Mouse (Mus musculus) lung, embryonic 16.5 days (tissue): Measurements from ENCODE around the gene Sec11a. TPM values are rescaled to one million over a fixed set of nuclear protein-coding genes. Genes with fewer than 3 reads are reported as not detected.

Experiments
- ATAC-seq: fragments of 200-750 bp; cut with Nextera tagmentation; 2 replicates; pipeline ENCODE4 v1.8.0; 2017; ENCODE audit warnings: low read depth, mild to moderate bottlenecking, moderate library complexity
- H3K27ac ChIP-seq: fragments of 300-500 bp; sonication (generic); 2 replicates; pipeline ENCODE4 v1.5.1; 2014; ENCODE audit warnings: mild to moderate bottlenecking, control low read depth, low read length
- H3K27me3 ChIP-seq: fragments of 300-500 bp; sonication (generic); 2 replicates; pipeline ENCODE4 v1.6.1; 2014; ENCODE audit warnings: low read depth, low read length, mixed read lengths; ENCODE audit not compliant: control insufficient read depth, insufficient read depth
- H3K36me3 ChIP-seq: fragments of 300-500 bp; sonication (generic); 2 replicates; pipeline ENCODE4 v1.6.1; 2014; ENCODE audit warnings: low read length; ENCODE audit not compliant: control insufficient read depth, insufficient read depth
- H3K4me1 ChIP-seq: fragments of 300-500 bp; sonication (generic); replicated peaks from 2 replicates; pipeline ENCODE4 v1.6.1; 2014; ENCODE audit warnings: low read length, mixed read lengths; ENCODE audit not compliant: control insufficient read depth, insufficient read depth
- H3K4me2 ChIP-seq: fragments of 300-500 bp; sonication (generic); 2 replicates; pipeline ENCODE4 v1.6.1; 2014; ENCODE audit warnings: low read depth, low read length, control low read depth
- H3K4me3 ChIP-seq: fragments of 300-500 bp; sonication (generic); 2 replicates; pipeline ENCODE4 v1.5.1; 2014; ENCODE audit warnings: mild to moderate bottlenecking, low read length, control low read depth
- H3K9ac ChIP-seq: fragments of 300-500 bp; sonication (generic); 2 replicates; pipeline ENCODE4 v1.6.1; 2014; ENCODE audit warnings: low read length, control low read depth
- H3K9me3 ChIP-seq: fragments of 300-500 bp; sonication (generic); 2 replicates; pipeline ENCODE4 v1.6.1; 2016; ENCODE audit warnings: low read length; ENCODE audit not compliant: control insufficient read depth
- WGBS: fragments of 180-500 bp; shearing (Covaris S2); extraction: QIAGEN DNeasy Blood & Tissue Kit; methylation state at CpG from one replicate; pipeline ENCODE4 v1.1.7; 2014; 5-methylcytosine and 5-hydroxymethylcytosine counted together
- polyA plus RNA-seq: library from polyadenylated mRNA; unstranded; fragments of >200 nt; fragmentation: Nextera tagmentation; extraction: Ambion mirVana; gene quantifications from 2 replicates; pipeline ENCODE4 v1.2.1, GENCODE M21; 2015

Gene Sec11a
- polyA plus RNA-seq, 1 experiment from 2014 or later: 195 TPM

DNA sequence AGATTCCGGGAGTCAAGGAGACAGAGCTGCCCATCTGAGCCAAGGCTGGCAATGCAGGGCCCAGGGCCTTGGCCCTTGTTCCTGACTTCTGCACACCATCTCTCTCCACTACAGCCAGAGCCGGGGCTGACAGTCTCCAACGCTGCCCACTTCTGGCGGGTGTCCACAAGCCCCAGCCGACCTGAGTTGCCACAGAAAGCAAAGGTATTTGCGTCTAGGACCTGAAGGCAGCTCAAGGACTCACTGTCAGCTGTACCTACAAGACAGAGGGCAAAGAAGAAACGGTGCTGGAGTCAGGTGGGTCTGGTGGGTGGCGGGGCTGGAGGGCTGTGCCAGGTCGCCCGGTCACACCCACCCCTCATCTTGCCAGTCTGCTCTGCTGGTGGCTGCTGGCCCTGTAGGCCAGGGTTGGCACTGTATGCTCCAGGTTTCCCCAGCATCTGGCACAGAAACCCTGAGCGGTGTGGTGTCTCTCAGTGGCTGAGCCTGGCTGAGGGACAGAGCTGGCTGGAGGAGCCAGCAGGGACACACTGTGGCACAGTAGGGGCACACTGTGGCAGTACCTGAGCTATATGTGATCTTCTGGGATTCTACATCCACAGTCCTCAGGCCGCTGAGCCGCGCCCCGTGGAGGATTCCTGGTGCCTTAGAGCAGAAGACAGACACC lies 54.4 kb downstream of the Sec11a start:
- WGBS: 90% methylated on average over 15 of the region's 15 CpGs
- Histone ChIP-seq H3K27me3 (no peaks in the 10 kb centered on the region), H3K4me2 (no peak overlapping the region), H3K36me3 (peaks cover 34% of the 10 kb centered on the region), H3K27ac (no peak overlapping the region), H3K9me3 (no peaks in the 10 kb centered on the region), H3K4me3 (no peak overlapping the region), H3K9ac (no peak overlapping the region), H3K4me1 (peaks cover 4% of the 10 kb centered on the region; the same call in 1 of the 2 replicates)
- ATAC-seq: no peak

- Histone ChIP-seq H3K9ac (0 out of 2 replicates have a peak overlapping the region, but pooled peaks have one; percentile 6), H3K27me3 (no peaks in the 10 kb centered on the region), H3K4me1 (peaks cover 4% of the 10 kb centered on the region; the same call in 1 of the 2 replicates), H3K4me3 (no peak overlapping the region), H3K27ac (no peak overlapping the region), H3K36me3 (peaks cover 26% of the 10 kb centered on the region), H3K4me2 (no peak overlapping the region), H3K9me3 (no peaks in the 10 kb centered on the region)
- no peak; the same call in 1 of the 2 replicates for ATAC-seq
- WGBS: 66% methylated on average over 13 of the region's 13 CpGs
Measured at GRCm38 (mm10) chr7:80889841-80890241, 57.7 kb downstream of the Sec11a start.

- no peak overlapping the region for H3K4me2 ChIP-seq
- H3K9ac ChIP-seq: no peak overlapping the region
- no peaks in the 10 kb centered on the region for H3K9me3 ChIP-seq
- ATAC-seq: peak; percentile 81
- H3K27me3 ChIP-seq: no peaks in the 10 kb centered on the region
- H3K27ac ChIP-seq: 0 out of 2 replicates have a peak overlapping the region, but pooled peaks have one; percentile 21
- H3K4me1 ChIP-seq: peaks cover 4% of the 10 kb centered on the region; the same call in 1 of the 2 replicates
- no peak overlapping the region for H3K4me3 ChIP-seq
- WGBS: 45% methylated on average over 9 of the region's 9 CpGs
- H3K36me3 ChIP-seq: peaks cover 26% of the 10 kb centered on the region
Measured at GRCm38 (mm10) chr7:80889021-80889511, 58.5 kb downstream of the Sec11a start.

DNA sequence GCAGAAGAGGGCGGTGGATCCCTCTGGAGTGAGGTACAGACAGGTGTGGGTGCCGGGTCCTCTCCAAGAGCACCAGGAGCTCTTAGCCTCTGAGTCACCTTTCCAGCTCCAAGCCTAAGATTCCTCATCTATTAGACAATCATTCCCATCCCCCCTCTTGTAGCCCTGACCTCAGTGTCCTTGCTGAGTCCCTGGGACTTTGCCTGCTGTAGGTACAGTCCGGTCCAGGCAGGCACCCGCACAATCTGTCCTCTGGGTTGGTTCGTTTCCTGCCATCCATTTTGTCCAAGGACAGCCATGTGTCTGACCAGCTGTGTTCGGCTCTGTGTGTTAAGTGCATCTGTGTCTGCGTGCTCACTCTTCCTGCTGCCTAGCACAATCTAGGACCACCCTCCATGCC lies 59.0 kb downstream of the Sec11a start:
- Histone ChIP-seq H3K4me1 (peaks cover 4% of the 10 kb centered on the region; the same call in 1 of the 2 replicates), H3K9me3 (no peaks in the 10 kb centered on the region), H3K9ac (no peak overlapping the region), H3K4me3 (no peak overlapping the region), H3K36me3 (peaks cover 26% of the 10 kb centered on the region), H3K4me2 (no peak overlapping the region), H3K27ac (no peak overlapping the region), H3K27me3 (no peaks in the 10 kb centered on the region)
- WGBS: 61% methylated on average over 7 of the region's 7 CpGs
- no peak for ATAC-seq

GRCm38 (mm10) chr7:80885666-80886065 lies 61.9 kb downstream of the Sec11a start:
- no peak for ATAC-seq
- Histone ChIP-seq H3K9me3 (no peaks in the 10 kb centered on the region), H3K4me2 (no peak overlapping the region), H3K27ac (no peak overlapping the region), H3K9ac (no peak overlapping the region), H3K4me1 (peaks cover 4% of the 10 kb centered on the region; the same call in 1 of the 2 replicates), H3K4me3 (no peak overlapping the region), H3K27me3 (no peaks in the 10 kb centered on the region), H3K36me3 (peaks cover 2% of the 10 kb centered on the region; the same call in 1 of the 2 replicates)
- 21% methylated on average over 1 of the region's 1 CpGs for WGBS

DNA sequence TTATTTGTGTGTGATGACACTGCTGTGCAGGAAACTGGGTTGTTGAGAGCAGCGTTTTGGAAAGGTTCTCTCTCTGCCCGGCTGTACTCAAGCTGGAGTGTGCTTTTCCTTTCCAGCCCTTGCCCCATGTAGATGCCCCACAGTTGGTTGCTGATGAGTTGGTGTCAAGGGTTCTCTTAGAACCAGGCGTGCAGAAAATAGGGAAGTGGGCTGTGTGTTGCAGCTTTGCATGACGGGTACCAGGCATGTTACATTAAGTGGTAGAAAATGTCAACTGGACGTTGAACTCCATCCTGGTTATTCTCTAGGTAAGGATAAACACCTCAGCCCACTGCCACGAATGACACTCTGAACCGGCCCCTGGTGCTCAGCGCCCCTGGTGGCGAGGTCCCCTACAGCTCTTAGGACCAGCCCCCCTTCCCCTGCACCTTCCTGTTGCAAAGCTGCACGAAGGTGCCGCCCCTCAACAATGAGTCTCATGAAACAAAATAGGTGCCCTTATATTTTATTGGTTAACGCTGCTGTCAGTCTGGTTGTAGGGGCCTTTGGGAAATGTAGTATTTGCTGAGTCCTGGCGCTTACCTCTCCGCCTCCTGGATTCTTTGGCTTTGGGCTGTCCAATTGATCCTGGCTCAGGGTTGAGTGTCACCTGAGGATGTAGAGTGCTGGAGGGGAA lies 64.6 kb downstream of the Sec11a start:
- no peak overlapping the region for H3K9ac ChIP-seq
- H3K27ac ChIP-seq: no peak overlapping the region
- no peaks in the 10 kb centered on the region; the same call in 1 of the 2 replicates for H3K36me3 ChIP-seq
- 16% methylated on average over 14 of the region's 14 CpGs for WGBS
- H3K4me1 ChIP-seq: no peaks in the 10 kb centered on the region
- ATAC-seq: peak; percentile 91
- H3K27me3 ChIP-seq: no peaks in the 10 kb centered on the region
- peak overlapping the region; percentile 15; the same call in 1 of the 2 replicates for H3K4me3 ChIP-seq
- H3K4me2 ChIP-seq: peak overlapping the region; percentile 49
- no peaks in the 10 kb centered on the region for H3K9me3 ChIP-seq

DNA sequence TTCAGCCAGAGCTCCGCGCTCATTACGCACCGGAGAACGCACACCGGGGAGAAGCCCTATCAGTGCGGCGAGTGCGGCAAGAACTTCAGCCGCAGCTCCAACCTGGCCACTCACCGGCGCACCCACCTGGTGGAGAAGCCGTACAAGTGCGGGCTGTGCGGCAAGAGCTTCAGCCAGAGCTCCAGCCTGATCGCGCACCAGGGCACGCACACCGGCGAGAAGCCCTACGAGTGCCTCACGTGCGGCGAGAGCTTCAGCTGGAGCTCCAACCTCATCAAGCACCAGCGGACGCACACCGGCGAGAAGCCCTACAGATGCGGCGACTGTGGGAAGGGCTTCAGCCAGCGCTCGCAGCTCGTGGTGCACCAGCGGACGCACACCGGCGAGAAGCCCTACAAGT lies 71.9 kb downstream of the Sec11a start:
- ATAC-seq: 0 out of 2 replicates have a peak, but pooled peaks have one; percentile 36
- H3K27ac ChIP-seq: no peak overlapping the region
- H3K4me3 ChIP-seq: no peak overlapping the region
- no peaks in the 10 kb centered on the region for H3K4me1 ChIP-seq
- 0 out of 2 replicates have a peak, but pooled peaks cover 2% of the 10 kb centered on the region for H3K9me3 ChIP-seq
- peaks cover 41% of the 10 kb centered on the region for H3K36me3 ChIP-seq
- H3K9ac ChIP-seq: no peak overlapping the region
- H3K27me3 ChIP-seq: no peaks in the 10 kb centered on the region
- H3K4me2 ChIP-seq: no peak overlapping the region
- WGBS: 57% methylated on average over 37 of the region's 37 CpGs

DNA sequence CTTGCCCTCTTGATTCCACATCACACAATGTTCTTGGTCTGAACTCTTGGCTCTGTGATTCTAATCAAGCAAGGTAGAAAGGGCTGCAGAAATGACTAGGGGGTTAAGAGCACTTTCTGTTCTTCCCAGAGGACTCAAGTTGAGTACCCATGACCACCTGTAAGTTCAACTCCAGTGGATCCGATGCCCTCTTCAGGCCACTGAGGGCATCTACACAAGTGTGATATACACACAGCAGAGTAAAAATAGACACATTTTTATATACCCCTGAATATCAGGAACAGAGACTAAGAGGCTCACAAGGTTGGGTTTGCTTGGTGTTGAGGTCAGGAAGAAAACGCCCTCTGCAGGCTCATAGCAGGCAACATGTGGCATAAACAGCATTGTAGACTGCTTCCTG lies 73.9 kb downstream of the Sec11a start:
- Histone ChIP-seq H3K9ac (no peak overlapping the region), H3K36me3 (peaks cover 54% of the 10 kb centered on the region), H3K4me3 (no peak overlapping the region), H3K27ac (no peak overlapping the region), H3K4me1 (no peaks in the 10 kb centered on the region), H3K4me2 (no peak overlapping the region), H3K9me3 (0 out of 2 replicates have a peak, but pooled peaks cover 2% of the 10 kb centered on the region), H3K27me3 (no peaks in the 10 kb centered on the region)
- no peak for ATAC-seq
- WGBS: 94% methylated on average over 2 of the region's 2 CpGs

GRCm38 (mm10) chr7:80873038-80873437 lies 74.5 kb downstream of the Sec11a start:
- no peaks in the 10 kb centered on the region for H3K4me1 ChIP-seq
- no peak overlapping the region for H3K4me2 ChIP-seq
- peaks cover 58% of the 10 kb centered on the region for H3K36me3 ChIP-seq
- no peak overlapping the region for H3K27ac ChIP-seq
- H3K4me3 ChIP-seq: no peak overlapping the region
- ATAC-seq: no peak
- no peaks in the 10 kb centered on the region for H3K27me3 ChIP-seq
- H3K9me3 ChIP-seq: 0 out of 2 replicates have a peak, but pooled peaks cover 2% of the 10 kb centered on the region
- no peak overlapping the region for H3K9ac ChIP-seq
- WGBS: 81% methylated on average over 5 of the region's 5 CpGs
